Mouse (Mus musculus) common myeloid progenitor, adult 5-6 weeks (primary cell): ENCODE measurements around the gene Ino80e. TPM values are rescaled to one million over a fixed set of nuclear protein-coding genes. Genes with fewer than 3 reads are reported as not detected.
A peak's percentile ranks its signal among the peaks of the same experiment; 100 is the strongest.

Experiments
- ATAC-seq: replicated peaks from 2 replicates; pipeline ENCODE4 v1.8.0; 2016; ENCODE audit warnings: low read depth, mild to moderate bottlenecking, moderate TSS enrichment, inconsistent platforms; ENCODE audit not compliant: poor library complexity, severe bottlenecking
- total RNA-seq: library from RNA; stranded (forward); fragments of 200-1000, 187-1606 nt; gene quantifications from 2 replicates; pipeline ENCODE4 v1.2.3, GENCODE M21; 2017

Gene Ino80e
- total RNA-seq, 1 experiment from 2014 or later = 33.4 TPM

DNA sequence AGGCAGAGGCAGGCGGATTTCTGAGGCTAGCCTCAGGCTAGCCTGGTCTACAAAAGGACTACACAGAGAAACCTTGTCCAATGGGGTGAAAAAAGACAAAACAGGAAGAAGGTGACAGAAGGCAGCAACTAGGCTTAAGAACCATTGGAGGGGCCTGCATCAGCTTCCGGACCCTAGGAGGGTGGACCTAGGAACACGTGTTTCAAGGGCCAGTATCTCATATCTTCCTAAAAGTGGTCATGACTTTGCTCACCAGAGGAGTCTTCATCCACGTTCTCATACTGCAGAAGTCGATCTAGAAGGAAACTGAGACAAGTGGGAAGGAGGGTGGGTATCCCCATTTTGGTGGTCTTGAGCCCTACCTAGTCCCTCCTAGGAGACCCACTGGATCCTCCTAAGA, 1.2 kb downstream of the Ino80e start:
- ATAC-seq = no peak

DNA sequence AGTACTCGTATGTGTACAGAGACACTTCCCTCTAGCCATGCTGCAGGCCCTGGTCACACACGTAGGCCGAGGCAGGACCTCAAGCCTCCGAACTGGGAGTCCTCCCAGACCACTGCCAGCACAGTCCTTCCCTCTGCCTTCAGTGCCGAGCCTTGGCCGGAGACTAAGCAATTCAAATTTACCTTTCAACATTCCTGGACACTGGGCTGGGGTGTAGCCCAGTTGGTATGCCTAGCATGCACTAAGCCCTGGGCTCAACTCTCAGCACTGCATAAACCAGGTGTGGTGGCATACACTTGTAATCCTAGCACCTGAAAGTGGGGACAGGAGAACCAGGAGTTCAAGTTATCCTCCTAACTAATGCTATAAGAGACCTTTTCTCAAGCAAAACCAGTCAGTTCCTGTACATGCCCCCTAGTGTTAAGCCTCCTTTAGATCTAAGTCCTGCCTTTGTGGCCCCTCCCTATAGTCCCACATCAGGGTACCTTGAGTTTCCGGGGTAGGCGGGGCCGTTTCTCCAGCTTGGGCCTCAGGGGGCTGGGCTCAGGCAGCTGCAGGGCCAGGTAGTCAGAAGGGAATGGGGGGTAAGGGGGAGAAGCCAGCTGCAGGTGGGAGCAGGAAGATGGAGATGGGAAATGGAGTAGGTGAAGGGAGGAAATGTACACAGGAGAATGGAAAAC, 5.3 kb downstream of the Ino80e start:
- no peak for ATAC-seq

DNA sequence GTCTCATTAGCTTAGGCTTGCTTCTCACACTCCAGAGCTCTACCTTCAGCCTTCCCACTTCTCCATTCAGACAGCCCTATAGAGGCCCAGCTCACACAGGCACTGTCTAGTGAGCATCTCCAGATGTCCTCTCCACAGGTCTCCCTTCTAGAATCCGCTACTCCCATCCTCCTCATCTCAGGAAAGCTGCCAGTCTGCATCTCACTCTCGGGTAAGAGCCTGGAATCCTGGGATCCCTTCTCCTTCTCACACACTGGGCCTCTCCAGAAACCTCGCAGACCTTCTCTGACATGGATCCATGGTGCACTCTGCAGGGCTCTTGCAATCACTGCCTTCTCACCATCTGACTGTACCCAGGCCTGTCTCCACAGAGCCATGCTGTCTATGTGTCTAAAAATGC, 6.5 kb downstream of the Ino80e start:
- ATAC-seq = no peak

DNA sequence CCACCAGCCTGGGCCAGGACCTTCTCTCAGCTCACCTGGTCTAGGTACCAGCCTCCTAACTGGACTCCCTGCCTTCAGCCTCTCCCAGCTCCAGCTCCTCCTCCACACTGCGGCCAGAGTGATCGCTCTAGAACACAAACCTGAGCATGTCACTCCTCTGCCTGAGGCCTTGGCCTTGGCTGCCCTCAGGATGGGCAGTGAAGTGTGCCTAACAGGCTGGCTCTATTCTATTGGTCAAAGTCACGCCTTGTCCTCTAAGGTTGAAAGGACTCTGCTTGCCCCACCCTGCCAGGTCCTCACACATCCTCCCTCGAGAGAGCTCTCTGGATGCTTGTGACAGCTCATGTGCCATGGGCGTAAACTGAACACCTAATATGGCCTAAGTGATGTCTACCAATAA, 8.7 kb downstream of the Ino80e start:
- ATAC-seq = no peak

DNA sequence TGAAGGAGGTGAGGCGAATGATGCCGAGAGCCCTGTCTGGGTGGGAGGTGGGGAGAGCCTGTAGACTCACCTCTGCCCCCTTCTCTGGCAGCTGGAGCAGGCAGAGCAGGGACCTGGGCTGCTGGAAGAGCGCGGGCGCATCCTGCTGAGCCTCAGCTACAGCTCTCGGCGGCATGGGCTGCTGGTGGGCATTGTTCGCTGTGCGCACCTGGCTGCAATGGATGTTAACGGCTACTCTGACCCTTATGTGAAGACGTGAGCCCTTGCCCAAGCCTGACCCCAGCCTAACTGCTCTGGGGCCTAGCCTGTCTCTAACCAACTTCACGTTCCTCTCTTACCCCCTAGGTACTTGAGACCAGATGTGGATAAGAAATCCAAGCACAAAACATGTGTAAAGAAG, 11.0 kb downstream of the Ino80e start:
- ATAC-seq = no peak

DNA sequence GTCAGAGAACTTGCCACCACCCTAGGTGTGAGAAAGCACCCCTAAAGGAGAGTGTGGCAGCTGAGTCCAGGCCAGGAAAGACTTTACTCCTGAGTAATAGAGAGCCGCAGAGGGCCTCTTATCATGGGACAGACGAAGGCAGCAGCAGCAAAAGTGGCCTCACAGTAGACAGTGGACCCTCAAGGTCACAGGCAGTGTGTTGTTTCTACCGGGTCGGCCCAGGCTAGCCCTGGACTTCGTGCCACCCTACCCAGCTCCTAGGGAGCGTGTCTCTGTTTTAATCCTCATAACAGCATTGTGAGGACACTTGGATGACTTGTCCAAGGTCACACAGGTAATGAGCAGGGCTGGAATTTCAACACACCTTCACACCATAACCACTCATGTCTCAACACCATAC, 12.0 kb downstream of the Ino80e start:
- ATAC-seq = no peak

DNA sequence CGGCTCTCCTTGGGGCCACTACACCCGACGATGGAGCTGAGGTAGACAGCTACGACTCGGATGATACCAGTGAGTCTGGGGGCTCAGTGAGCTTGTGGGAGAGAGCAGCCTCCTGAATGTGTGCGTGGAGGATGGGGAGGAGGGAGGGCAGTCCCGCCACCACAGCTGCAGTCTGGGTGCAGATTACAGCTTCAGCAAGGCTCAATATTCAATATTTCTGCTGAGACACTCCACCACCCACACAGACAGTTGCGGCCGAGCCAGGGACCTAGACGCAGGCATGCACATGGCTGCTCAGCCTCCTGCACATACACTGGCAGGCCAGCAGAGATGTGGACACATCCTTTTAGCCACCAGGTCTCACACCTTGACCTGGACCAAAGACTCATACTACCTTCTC, 13.4 kb downstream of the Ino80e start:
- no peak for ATAC-seq

DNA sequence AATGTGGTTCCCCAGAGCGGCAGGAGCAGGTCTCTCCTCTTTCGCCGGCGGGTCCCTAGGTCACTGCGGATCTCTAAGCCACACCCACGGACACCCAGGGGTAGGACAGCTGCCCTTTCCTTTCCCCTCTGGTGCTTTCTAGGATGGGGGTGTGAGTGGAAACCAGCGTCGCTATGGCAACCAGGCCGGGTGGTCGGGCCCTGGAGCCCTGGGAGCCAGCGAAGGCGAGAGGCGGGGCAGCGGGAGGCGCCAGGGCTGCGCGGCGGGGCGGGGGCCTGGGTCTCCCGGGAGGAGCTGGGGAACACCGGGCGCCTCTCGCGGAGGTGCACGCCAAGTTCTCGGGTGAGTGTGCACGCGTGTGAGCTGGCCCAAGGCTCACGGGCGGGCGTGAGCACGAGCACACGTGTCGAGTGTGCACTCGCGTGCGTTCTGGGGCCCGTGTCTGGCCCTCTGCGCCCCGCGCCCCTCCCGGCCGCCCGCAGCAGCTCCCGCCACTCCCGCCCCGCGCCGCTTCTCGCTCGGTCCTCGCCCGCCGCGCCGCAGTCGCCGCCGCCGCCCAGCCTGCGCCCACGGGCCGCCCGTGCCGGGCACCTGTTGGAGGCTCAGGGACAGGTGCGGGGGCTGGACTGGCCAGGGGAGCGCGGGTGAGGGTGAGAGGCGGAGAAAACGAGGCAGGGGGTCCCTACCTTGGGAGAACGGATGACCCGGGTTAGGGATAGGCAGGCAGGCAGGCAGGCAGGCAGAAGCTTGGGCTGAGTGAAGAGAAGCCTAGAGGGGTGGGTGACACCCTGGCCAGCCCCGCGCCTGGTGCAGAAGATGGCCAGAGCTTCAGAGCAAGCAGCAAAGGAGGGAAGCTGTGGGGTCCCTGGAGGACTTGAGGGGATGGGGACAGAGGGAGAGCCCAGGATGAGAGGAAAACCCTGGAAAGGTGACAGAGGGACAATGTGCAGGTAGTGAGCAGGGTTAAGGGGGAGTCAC, 14.5 kb downstream of the Ino80e start:
- ATAC-seq = 0 out of 2 replicates have a peak, but pooled peaks have one; percentile 16

DNA sequence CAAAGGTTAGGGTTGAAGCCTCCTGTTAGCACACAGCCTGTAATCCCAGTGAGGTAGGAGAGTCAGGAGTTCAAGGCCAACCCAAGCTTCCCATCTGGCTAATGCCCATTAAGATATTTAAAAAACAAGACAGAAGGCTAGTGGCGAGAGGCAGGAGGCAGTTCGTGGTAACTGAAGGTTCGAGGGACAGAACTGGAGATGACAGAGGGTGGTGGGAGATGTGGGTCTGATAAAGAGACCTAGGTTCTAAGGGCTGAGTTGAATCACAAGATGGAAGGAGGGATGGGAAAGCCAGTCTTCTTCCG, 15.1 kb downstream of the Ino80e start, which contains the start of gene Doc2a:
Doc2a (plus strand) TSS at position 301 of the 305 bp plus-strand sequence.
- no peak for ATAC-seq

DNA sequence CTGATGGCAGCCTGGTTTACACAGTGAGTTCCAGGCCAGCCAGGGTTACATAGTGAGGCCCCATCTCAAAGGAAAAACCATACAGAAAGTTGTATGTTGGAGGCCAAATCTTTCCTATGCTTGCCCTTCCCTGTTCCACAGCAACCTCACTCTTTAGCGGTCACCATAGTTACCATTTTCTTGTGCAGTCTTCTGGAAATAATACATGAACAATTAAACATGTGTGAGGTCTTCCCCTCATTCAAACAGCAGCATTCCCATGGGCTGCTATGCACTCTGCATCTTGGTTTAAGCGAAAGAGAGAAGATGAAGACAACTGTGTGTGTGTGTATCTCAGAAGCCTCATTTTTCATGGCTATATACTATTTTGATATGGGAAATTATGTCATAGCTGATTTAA, 16.7 kb downstream of the Ino80e start:
- no peak for ATAC-seq

DNA sequence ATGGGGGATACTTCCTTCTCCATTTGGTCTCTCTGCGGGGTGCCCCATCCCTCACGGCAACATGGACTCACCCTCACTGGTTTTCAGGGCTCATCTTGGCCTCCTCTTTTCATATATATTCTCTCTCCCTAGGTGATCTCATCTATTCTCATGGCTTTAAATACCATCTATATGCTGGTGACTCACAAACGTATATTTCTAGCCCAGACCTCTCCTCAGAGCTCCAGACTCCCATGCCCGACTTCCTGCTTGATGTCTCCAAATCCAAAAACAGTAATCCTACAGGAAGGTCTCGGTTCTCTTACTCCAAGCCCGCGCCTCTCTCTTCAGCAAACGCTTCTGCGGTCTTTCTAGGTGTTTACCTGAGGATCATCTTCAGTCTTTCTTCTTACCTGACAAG, 18.9 kb downstream of the Ino80e start:
- no peak for ATAC-seq

DNA sequence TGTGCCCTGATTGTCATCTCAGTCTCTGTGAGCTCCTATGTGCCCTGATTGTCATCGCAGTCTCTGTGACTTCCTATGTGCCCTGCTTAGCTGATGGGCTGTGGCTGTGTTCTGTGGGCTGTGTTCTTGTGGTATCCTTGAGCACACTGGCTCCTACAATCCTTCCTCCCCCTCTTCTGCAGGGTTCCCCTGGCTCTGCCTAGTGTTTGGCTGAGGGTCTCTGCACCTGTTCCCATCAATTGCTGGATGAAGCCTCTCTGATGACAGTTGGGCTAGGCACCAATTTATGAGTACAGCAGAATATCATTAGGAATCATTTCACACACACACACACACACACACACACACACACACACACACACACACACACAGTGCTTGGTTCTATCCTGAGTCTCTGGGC, 28.9 kb downstream of the Ino80e start:
- ATAC-seq = no peak

DNA sequence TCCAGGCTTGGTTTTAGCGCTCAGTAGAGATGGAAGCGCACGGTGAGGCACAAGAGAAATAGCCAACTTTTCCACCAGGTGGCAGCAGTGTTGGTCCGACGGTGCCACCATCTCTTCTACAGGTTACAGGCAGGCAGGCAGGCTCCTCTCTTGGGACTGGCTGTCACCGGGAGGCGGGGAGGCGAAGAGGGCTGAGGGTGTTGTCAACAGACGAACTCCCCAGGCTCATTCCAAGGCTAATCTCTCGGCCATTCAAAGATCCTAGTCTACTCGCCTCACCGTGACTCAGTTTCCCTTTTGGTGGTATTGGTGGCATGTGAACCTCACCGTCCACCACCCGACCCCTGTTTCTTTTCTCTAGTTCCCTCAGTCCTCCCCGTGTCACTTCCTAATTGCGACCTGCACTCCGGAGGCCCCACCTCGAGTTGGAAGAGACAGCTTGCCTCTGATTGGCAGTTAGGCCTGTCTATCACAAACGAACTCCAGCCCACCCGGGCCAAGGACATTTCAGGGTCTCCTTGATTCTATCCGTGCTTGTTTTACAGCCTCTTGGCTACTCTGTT, 30.1 kb downstream of the Ino80e start:
- ATAC-seq = peak; percentile 96

DNA sequence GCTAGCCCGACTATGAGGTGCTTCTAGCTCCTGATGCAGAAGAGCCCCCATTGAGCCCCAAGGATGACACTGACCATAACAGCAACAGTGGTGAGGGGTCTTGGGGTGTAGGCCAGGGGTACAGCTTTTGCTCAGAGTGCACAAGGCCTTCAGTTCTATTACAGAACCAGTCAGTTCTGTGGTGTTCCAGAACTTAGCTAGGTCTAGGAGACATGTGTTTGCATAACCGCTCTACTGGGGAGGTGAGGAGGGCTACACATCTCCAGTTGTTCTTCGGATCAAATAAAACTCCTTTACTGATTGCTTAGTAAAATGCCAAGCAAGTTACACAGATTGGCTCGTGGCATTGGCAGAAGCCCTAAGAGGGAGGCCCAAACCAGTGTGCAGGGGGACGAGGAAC, 30.6 kb downstream of the Ino80e start, which contains the start of gene 4930451I11Rik:
4930451I11Rik (minus strand) TSS at position 101 of the 400 bp plus-strand sequence.
- 0 out of 2 replicates have a peak, but pooled peaks have one; percentile 4 for ATAC-seq

DNA sequence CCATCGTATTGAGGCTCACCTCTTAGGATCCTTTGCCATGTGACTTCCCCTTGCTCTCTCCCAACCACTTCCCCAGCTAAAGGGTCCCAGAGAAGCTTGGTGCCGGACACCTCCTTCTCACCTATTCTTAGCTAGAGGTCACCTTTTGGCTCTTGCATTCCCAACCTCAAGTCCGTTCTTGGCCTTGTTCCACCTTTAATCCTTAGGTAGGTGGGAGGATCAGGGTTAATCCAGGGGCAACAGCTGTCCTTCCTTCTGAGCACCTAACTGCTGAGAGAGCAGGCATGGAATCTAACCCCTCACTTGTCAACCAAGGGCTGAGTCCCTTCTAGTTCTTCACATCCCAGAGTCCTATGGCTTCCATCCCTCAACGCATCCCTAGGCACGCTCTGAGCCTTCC, 36.2 kb downstream of the Ino80e start:
- no peak for ATAC-seq

DNA sequence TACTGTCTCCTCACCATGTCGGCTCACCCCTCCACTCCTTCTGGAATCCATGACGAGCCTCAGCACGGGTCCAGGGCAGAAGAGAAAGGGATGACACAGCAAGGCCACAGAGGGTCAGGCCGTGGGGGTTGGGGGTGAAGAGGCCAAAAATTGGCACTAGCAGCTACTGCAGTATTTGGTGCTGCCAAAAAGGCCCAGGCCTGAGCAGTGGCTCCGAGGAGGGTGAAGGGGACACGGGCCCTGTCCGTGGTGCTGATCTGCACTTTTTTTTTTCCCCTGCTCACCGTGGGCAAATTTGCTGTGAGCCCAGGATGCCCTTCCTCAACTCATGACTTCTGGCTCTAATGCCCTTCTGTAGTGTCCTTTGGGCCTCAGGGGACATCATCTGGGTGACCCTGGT, 36.8 kb downstream of the Ino80e start:
- ATAC-seq = peak; percentile 48; the same call in 1 of the 2 replicates

DNA sequence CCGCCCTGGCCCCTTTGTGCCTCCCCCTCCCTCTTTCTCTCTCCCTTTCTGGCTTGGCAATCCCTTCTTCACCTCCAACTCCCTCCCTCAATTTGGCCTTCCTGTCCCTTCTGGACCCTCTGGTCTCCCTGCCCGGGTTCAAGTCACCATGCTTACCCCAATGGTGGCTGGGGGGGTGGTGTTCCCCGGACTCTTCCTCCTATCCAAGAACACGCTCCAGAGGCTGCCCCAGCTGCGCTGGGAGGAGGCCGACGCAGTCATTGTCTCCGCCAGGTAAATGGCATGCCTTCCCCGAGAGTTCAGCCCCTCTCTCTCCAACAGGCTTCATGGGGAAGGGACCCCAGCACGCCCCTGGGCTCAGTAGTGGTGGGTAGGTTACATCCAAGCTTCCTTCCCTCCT, 38.2 kb downstream of the Ino80e start:
- ATAC-seq = no peak

DNA sequence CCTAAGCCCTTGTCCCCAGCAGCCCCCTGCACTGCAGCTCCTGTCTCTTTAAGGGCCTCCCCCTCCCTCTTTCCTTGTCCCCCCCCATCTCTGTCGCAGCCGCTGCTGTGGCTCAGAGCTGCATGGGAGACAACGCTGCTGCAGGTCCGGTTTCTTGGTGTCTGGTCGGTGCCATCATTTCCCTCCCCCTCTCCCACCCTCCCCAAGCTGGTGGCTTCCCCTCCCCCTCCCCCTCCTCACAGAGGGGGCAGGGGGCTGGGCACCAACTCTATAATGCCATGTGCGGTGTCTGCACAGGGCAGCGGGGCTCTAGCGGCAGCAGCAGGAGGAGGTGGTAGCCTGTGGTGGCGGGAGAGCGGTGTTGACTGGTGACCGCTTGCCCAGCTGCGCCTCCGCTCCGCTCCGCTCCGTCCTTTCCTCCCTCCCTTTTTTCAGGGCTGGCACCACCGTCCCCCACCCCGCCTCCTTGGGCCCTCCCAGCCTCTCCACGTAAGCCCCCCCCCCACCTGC, 38.9 kb downstream of the Ino80e start:
- no peak for ATAC-seq

DNA sequence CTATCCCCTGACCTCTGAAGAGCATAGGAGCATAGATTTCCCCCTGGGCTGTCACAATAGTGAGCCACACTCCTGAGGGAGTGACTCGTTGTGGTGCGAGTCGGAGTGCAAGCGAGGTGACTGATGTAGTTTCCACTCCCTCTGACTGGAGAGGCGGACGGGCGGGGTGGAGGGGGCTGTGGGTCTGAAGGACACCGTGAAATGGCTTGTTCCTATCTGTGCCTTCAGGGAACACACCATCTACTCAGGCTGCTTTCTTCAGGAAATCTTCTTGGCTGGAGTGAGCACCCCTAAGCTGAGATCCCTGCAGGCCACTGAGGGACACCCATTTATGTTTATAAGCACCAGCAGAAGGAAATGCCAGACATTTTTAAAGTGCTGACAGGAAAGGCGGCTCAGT, 39.4 kb downstream of the Ino80e start:
- ATAC-seq = no peak

DNA sequence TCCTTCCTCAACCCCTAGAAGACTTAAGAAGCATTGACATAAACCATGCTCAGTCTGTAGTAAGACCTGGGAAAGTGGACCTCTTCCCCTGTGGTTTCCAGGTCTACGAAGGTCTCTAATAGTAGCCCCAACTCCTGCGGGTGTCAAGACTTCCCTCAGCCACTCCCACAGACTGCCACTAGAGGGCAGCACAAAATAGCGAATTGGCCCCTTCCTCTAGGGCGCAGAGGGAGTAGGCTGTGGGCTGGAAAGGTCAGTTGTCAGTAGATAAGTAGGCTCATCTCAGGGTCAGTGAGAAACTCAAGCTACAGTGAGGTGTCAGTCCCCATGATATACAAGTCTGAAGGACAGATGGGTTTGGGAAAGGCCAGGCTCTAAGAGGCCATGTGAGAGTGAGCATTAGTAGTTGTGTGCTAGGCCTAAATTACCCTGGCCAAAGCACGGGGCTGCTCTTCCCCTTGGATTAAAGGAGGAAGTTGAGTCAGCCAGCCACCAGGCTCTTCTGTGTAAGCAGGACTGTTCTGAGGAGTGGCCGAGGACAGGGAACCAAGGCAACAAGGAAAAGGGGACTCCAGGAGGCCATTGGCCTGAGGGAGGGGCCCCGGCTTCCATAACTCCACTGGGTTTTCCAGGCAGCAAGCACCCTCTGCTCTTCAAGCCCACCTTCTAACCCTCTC, 40.2 kb downstream of the Ino80e start:
- ATAC-seq = peak; percentile 85
